Mouse (Mus musculus): ENCODE measurements at regions not wholly inside any gene's neighbourhood (a gene's known extent, or its start where the extent isn't known, plus 50 kb on each side); places are given as distances from the start of the nearest gene placed in this dataset.
"Not testable (repeated sequence)": the region's sequence is repeated elsewhere in the genome, so short reads cannot be mapped to it uniquely, and the experiment has no call there.

- Histone ChIP-seq H3K9me3 (replicated peaks; ENCODE audit: control insufficient read depth, low read length) (no peaks in the 10 kb centered on the region), H3K36me3 (replicated peaks; ENCODE audit: control insufficient read depth, insufficient read depth, low read depth, low read length) (no peaks in the 10 kb centered on the region), H3K4me3 (ENCODE audit: low read depth, low read length) (no peak overlapping the region), H3K27ac (replicated peaks; ENCODE audit: low read depth, low read length) (no peak overlapping the region), H3K4me1 (ENCODE audit: control insufficient read depth, insufficient read depth, low read length) (no peaks in the 10 kb centered on the region), H3K27me3 (ENCODE audit: control insufficient read depth, insufficient read depth, low read length) (no peaks in the 10 kb centered on the region), H3K4me2 (ENCODE audit: low read depth, low read length) (no peak overlapping the region), H3K9ac (replicated peaks; ENCODE audit: low read length) (no peak overlapping the region)
- 88% methylated on average over 12 of the region's 12 CpGs for WGBS
- DNase-seq (ENCODE audit: low spot score) (no peak), ATAC-seq (replicated peaks; ENCODE audit: insufficient number of reproducible peaks, low FRiP score, low TSS enrichment, low read depth) (no peak)
These were observed 211.4 kb upstream of the Pou3f2 start for GRCm38 (mm10) chr4:22699561-22699960.

- Histone ChIP-seq H3K9ac (replicated peaks; ENCODE audit: low read length) (no peak overlapping the region), H3K27me3 (ENCODE audit: control insufficient read depth, insufficient read depth, low read length) (no peaks in the 10 kb centered on the region), H3K27ac (replicated peaks; ENCODE audit: low read depth, low read length) (no peak overlapping the region), H3K4me3 (ENCODE audit: low read depth, low read length) (no peak overlapping the region), H3K4me2 (ENCODE audit: low read depth, low read length) (no peak overlapping the region), H3K9me3 (replicated peaks; ENCODE audit: control insufficient read depth, low read length) (no peaks in the 10 kb centered on the region), H3K36me3 (replicated peaks; ENCODE audit: control insufficient read depth, insufficient read depth, low read depth, low read length) (no peaks in the 10 kb centered on the region), H3K4me1 (ENCODE audit: control insufficient read depth, insufficient read depth, low read length) (no peaks in the 10 kb centered on the region)
- WGBS = 8% methylated on average over 7 of the region's 7 CpGs
- DNase-seq (ENCODE audit: low spot score) (peak; percentile 10), ATAC-seq (replicated peaks; ENCODE audit: insufficient number of reproducible peaks, low FRiP score, low TSS enrichment, low read depth) (peak; percentile 70; the same call in 1 of the 2 replicates)
These were observed 179.7 kb upstream of the Pou3f2 start for GRCm38 (mm10) chr4:22667733-22668381.

GRCm38 (mm10) chr4:22645616-22646015 is 157.4 kb upstream of the Pou3f2 start:
- 55% methylated on average over 3 of the region's 3 CpGs for WGBS
- peak; percentile 74 for DNase-seq (ENCODE audit: low spot score)

GRCm38 (mm10) chr4:22608922-22609321 is 120.8 kb upstream of the Pou3f2 start:
- no peaks in the 10 kb centered on the region for H3K4me1 ChIP-seq (ENCODE audit: control insufficient read depth, insufficient read depth, low read length)
- DNase-seq (ENCODE audit: low spot score) (no peak), ATAC-seq (replicated peaks; ENCODE audit: insufficient number of reproducible peaks, low FRiP score, low TSS enrichment, low read depth) (no peak)
- no peaks in the 10 kb centered on the region for H3K36me3 ChIP-seq (replicated peaks; ENCODE audit: control insufficient read depth, insufficient read depth, low read depth, low read length)
- no peak overlapping the region for H3K4me3 ChIP-seq (ENCODE audit: low read depth, low read length)
- no peak overlapping the region for H3K9ac ChIP-seq (replicated peaks; ENCODE audit: low read length)
- WGBS = 30% methylated on average over 2 of the region's 2 CpGs
- H3K4me2 ChIP-seq (ENCODE audit: low read depth, low read length) = no peak overlapping the region
- no peaks in the 10 kb centered on the region for H3K27me3 ChIP-seq (ENCODE audit: control insufficient read depth, insufficient read depth, low read length)
- no peaks in the 10 kb centered on the region for H3K9me3 ChIP-seq (replicated peaks; ENCODE audit: control insufficient read depth, low read length)
- no peak overlapping the region for H3K27ac ChIP-seq (replicated peaks; ENCODE audit: low read depth, low read length)

More at GRCm38 (mm10) chr4:22645616-22646015, 157.4 kb upstream of the Pou3f2 start:
- no peak overlapping the region for H3K9ac ChIP-seq (replicated peaks; ENCODE audit: low read length)
- H3K27ac ChIP-seq (replicated peaks; ENCODE audit: low read depth, low read length) = no peak overlapping the region
- no peak overlapping the region for H3K4me2 ChIP-seq (ENCODE audit: low read depth, low read length)
- H3K4me3 ChIP-seq (ENCODE audit: low read depth, low read length) = no peak overlapping the region
- no peaks in the 10 kb centered on the region for H3K36me3 ChIP-seq (replicated peaks; ENCODE audit: control insufficient read depth, insufficient read depth, low read depth, low read length)
- no peaks in the 10 kb centered on the region for H3K27me3 ChIP-seq (ENCODE audit: control insufficient read depth, insufficient read depth, low read length)
- H3K9me3 ChIP-seq (replicated peaks; ENCODE audit: control insufficient read depth, low read length) = no peaks in the 10 kb centered on the region
- H3K4me1 ChIP-seq (ENCODE audit: control insufficient read depth, insufficient read depth, low read length) = no peaks in the 10 kb centered on the region
- no peak for ATAC-seq (replicated peaks; ENCODE audit: insufficient number of reproducible peaks, low FRiP score, low TSS enrichment, low read depth)

GRCm38 (mm10) chr4:22602164-22602563 is 114.0 kb upstream of the Pou3f2 start:
- H3K4me2 ChIP-seq (ENCODE audit: low read depth, low read length); H3K27me3 ChIP-seq (ENCODE audit: control insufficient read depth, insufficient read depth, low read length); H3K36me3 ChIP-seq (replicated peaks; ENCODE audit: control insufficient read depth, insufficient read depth, low read depth, low read length); ATAC-seq (replicated peaks; ENCODE audit: insufficient number of reproducible peaks, low FRiP score, low TSS enrichment, low read depth); DNase-seq (ENCODE audit: low spot score); H3K4me1 ChIP-seq (ENCODE audit: control insufficient read depth, insufficient read depth, low read length); H3K4me3 ChIP-seq (ENCODE audit: low read depth, low read length); H3K9me3 ChIP-seq (replicated peaks; ENCODE audit: control insufficient read depth, low read length); H3K27ac ChIP-seq (replicated peaks; ENCODE audit: low read depth, low read length); H3K9ac ChIP-seq (replicated peaks; ENCODE audit: low read length): not testable (repeated sequence)

DNA sequence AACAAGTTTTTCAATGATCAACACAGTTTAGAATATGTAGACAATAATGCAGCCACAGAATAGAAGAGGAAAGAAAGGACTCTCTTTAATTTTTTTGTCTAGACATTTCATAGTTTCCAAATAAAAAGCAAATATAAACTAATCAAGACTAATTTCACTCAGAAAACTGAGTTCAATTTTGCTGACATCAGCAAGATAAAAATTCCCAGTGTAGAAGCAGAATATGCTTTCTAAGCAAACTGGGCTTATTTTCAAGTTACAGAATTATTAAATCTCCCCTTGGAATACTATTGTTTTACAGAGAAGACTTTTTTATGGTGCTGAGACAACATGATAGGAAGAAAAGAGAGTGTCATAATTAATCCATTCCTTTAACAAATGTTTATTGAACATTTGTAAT is 99.0 kb upstream of the Pou3f2 start:
- no peaks in the 10 kb centered on the region for H3K9me3 ChIP-seq (replicated peaks; ENCODE audit: control insufficient read depth, low read length)
- H3K4me2 ChIP-seq (ENCODE audit: low read depth, low read length) = no peak overlapping the region
- no peaks in the 10 kb centered on the region for H3K36me3 ChIP-seq (replicated peaks; ENCODE audit: control insufficient read depth, insufficient read depth, low read depth, low read length)
- no peaks in the 10 kb centered on the region for H3K27me3 ChIP-seq (ENCODE audit: control insufficient read depth, insufficient read depth, low read length)
- H3K9ac ChIP-seq (replicated peaks; ENCODE audit: low read length) = no peak overlapping the region
- no peaks in the 10 kb centered on the region for H3K4me1 ChIP-seq (ENCODE audit: control insufficient read depth, insufficient read depth, low read length)
- ATAC-seq (replicated peaks; ENCODE audit: insufficient number of reproducible peaks, low FRiP score, low TSS enrichment, low read depth) (no peak), DNase-seq (ENCODE audit: low spot score) (no peak)
- no peak overlapping the region for H3K27ac ChIP-seq (replicated peaks; ENCODE audit: low read depth, low read length)
- no peak overlapping the region for H3K4me3 ChIP-seq (ENCODE audit: low read depth, low read length)

GRCm38 (mm10) chr4:22565959-22566358 is 77.8 kb upstream of the Pou3f2 start:
- H3K9me3 ChIP-seq (replicated peaks; ENCODE audit: control insufficient read depth, low read length) = no peaks in the 10 kb centered on the region
- WGBS = 76% methylated on average over 2 of the region's 2 CpGs
- no peak overlapping the region for H3K27ac ChIP-seq (replicated peaks; ENCODE audit: low read depth, low read length)
- ATAC-seq (replicated peaks; ENCODE audit: insufficient number of reproducible peaks, low FRiP score, low TSS enrichment, low read depth) (no peak), DNase-seq (ENCODE audit: low spot score) (no peak)
- no peak overlapping the region for H3K4me3 ChIP-seq (ENCODE audit: low read depth, low read length)
- H3K4me2 ChIP-seq (ENCODE audit: low read depth, low read length) = no peak overlapping the region
- H3K9ac ChIP-seq (replicated peaks; ENCODE audit: low read length) = no peak overlapping the region
- no peaks in the 10 kb centered on the region for H3K4me1 ChIP-seq (ENCODE audit: control insufficient read depth, insufficient read depth, low read length)
- no peaks in the 10 kb centered on the region for H3K27me3 ChIP-seq (ENCODE audit: control insufficient read depth, insufficient read depth, low read length)
- no peaks in the 10 kb centered on the region for H3K36me3 ChIP-seq (replicated peaks; ENCODE audit: control insufficient read depth, insufficient read depth, low read depth, low read length)

DNA sequence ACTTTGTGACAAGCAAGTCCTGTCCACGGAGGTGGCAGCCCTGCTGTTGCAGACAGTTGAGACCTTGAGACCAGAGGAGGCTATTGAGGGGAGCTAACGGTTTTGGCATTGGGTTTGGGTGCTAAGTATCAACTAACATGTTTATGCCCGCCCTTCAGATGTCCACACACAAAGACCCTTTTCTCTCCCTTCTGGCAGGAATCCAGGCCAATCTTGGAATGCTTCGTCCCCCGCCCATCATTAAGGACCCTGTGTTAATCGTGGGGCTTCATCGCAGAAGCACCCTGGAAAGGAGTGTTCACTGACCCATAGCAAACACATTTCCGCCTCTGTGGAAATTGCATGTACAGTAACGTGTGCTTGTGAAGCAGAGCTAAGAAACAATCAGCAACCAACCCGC is 76.4 kb upstream of the Pou3f2 start:
- Histone ChIP-seq H3K27me3 (ENCODE audit: control insufficient read depth, insufficient read depth, low read length) (no peaks in the 10 kb centered on the region), H3K9ac (replicated peaks; ENCODE audit: low read length) (no peak overlapping the region), H3K4me3 (ENCODE audit: low read depth, low read length) (no peak overlapping the region), H3K4me1 (ENCODE audit: control insufficient read depth, insufficient read depth, low read length) (no peaks in the 10 kb centered on the region), H3K4me2 (ENCODE audit: low read depth, low read length) (no peak overlapping the region), H3K36me3 (replicated peaks; ENCODE audit: control insufficient read depth, insufficient read depth, low read depth, low read length) (no peaks in the 10 kb centered on the region), H3K27ac (replicated peaks; ENCODE audit: low read depth, low read length) (no peak overlapping the region), H3K9me3 (replicated peaks; ENCODE audit: control insufficient read depth, low read length) (no peaks in the 10 kb centered on the region)
- ATAC-seq (replicated peaks; ENCODE audit: insufficient number of reproducible peaks, low FRiP score, low TSS enrichment, low read depth) (no peak), DNase-seq (ENCODE audit: low spot score) (peak; percentile 1)
- WGBS = 45% methylated on average over 10 of the region's 10 CpGs
